Mouse (Mus musculus): ENCODE data around the gene Ppp1r16b.

GRCm38 (mm10) chr2:158668433-158669010 is 3.3 kb downstream of the Ppp1r16b start:
- TF ChIP-seq CTCF (IDR thresholded peaks at IDR 0.05; ENCODE audit: control insufficient read depth, insufficient read depth, insufficient read length), result no peak
- TF ChIP-seq USF1 (IDR thresholded peaks at IDR 0.05; ENCODE audit: low read depth), result no peak
- TF ChIP-seq MAX (IDR thresholded peaks at IDR 0.05), result no peak

All from C2C12 (cell line).